Mouse (Mus musculus): ENCODE measurements around the gene Hoxa4.

Hoxa4 gene

DNA sequence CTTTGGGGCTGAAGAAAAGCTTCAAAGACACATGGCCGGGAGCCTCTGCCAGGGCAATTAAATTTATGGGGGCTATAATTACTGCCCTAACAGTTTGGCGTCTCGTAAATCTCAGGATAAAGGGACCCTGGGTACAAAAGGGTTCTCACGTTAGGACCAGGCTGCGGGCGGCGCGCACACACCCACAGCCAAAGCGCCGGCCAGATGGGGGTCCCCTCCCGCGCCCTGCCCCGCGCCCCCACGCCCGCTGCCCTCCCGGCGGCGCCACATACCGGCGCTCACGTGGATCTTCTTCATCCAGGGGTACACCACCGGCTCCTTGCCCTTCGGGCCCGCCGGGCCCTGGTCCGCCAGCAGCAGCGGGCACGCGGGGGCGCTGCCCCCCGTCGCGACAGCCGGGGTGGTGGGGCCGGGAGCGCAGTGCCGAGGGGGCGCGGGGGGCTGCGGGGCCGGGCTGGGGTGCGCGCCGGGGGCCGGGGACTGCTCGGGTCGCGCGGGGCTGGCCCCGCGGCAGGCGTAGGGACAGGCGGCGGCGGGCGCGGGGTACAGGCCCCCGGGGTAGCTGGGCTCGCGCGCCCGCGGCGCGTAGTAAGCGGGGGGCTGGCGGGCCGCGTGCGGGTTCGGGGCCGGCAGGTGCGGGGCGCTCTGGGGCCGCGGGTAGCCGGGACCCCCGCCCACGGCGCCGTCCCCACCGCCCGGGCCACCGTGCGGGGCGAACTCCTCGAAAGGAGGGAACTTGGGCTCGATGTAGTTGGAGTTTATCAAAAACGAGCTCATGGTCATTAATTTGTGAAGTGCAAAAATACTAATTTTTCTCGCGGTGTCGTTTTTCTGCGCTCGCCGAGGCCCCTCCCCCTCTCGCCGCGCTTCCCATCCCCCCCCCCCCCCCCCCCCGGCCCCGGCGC is at the start of gene Hoxa4:
Hoxa4 (minus strand) TSS at position 848 of the 905 bp plus-strand sequence.
- no peak for DNase-seq (ENCODE audit: low spot score)

- DNase-seq (ENCODE audit: low spot score): peak; percentile 7
Measured at GRCm38 (mm10) chr6:52241001-52241621, 49.6 kb upstream of the Hoxa4 start.

GRCm38 (mm10) chr6:52240389-52241000 is 48.9 kb upstream of the Hoxa4 start, which contains the start of gene Hoxa10:
Gene Hoxa10, minus strand, starts transcription at chr6:52240854.
- DNase-seq (ENCODE audit: low spot score): peak; percentile 80

DNA sequence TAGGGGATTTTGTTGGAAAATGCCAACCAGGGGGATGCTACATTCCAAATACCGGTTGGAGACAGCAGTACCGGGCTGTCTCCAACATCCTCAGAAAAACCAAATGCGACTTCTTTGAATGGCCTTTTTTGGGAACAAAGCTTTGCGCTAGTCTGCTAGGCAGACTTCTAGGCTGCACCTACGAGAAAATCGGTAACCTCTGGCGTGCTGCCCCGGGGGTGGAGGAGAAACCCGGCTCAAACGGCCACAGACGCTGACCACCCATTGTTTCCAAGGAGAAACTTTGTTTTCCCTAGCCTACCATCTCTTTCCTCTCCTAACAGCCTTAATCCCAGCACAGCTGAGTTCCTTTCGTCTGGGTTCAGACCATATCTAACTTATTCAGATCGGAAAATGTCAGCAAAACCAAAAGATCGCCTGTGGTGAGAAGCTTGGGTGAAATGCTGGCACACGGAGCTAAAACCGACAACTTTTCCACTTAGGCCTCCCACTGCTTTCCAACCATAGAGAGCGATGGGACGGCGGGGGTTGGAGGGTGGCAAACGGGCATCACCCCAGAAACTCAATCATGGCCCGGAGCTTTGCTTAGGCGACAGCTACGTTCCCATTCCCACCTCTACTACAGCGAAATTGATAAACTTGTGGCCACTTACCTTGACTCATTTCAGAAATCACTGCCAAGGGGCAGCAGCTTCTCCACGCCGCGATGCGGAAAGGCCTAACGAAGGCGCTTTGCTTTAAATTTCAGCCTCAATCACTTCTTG is 48.3 kb upstream of the Hoxa4 start:
- DNase-seq (ENCODE audit: low spot score): peak; percentile 10

- DNase-seq (ENCODE audit: low spot score): peak; percentile 8
Measured at GRCm38 (mm10) chr6:52238976-52239375, 47.4 kb upstream of the Hoxa4 start.

DNA sequence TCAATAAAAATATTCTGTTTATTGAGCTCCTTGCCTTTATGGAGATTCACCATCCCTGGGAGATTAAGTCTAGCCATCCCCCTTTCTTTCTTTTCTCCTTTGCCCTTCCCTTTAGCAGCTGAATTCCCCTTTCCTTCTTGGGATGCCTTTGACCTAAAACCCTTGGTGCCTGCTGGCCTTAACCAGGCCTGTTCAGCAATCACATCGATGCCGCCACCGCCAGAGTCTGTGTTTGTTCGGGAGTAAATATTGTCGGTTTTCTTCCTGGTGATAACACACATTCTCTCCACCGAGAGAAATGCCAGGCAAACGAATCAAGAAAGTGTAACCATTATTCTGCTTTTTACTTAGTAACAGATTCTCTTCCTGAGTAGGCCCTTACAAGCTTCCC is 46.6 kb upstream of the Hoxa4 start:
- DNase-seq (ENCODE audit: low spot score): peak; percentile 5

- peak; percentile 7 for DNase-seq (ENCODE audit: low spot score)
Measured at GRCm38 (mm10) chr6:52237346-52238154, 46.0 kb upstream of the Hoxa4 start.

DNA sequence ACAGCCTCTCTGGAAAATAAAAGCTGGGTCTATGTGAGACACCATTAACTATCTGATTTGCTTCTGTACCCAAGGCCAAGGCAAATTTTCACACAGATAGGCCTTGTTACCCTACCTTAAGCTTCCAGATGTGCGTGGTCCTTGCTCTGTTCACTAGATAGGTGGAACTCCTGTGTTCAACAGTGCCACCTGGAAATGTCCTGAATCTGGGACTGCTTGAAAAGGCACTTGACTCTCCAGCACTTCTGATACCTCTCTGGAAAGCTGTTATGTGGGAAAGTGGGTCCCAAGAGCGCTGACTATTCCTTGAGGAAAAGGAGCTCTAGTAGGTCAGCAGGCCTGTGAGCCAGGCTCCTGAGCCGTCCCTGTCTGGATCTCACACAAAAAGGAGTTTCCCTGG is 45.3 kb upstream of the Hoxa4 start:
- DNase-seq (ENCODE audit: low spot score): no peak

DNA sequence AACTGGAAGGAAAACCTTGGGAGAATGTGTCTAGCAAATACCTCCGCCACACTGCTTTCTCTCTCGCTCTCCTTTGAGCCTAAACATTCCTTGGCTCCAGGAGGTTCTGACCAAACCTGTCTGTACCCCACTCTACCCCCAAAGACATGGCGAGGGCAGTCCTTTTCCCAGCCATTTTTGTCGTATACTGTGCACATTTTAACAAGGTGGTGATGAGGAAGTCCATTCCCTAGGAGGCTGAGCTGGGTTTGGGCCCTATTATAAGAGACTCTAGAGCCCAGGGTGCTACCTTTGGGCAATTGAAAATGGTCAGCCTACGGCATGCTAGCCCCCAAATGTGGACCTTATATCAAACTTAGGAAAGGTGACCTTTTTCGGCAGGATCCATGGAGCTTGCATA is 44.3 kb upstream of the Hoxa4 start:
- no peak for DNase-seq (ENCODE audit: low spot score)

GRCm38 (mm10) chr6:52235267-52235666 is 43.7 kb upstream of the Hoxa4 start:
- DNase-seq (ENCODE audit: low spot score): no peak

GRCm38 (mm10) chr6:52234428-52235140 is 43.0 kb upstream of the Hoxa4 start:
- DNase-seq (ENCODE audit: low spot score): peak; percentile 31

DNA sequence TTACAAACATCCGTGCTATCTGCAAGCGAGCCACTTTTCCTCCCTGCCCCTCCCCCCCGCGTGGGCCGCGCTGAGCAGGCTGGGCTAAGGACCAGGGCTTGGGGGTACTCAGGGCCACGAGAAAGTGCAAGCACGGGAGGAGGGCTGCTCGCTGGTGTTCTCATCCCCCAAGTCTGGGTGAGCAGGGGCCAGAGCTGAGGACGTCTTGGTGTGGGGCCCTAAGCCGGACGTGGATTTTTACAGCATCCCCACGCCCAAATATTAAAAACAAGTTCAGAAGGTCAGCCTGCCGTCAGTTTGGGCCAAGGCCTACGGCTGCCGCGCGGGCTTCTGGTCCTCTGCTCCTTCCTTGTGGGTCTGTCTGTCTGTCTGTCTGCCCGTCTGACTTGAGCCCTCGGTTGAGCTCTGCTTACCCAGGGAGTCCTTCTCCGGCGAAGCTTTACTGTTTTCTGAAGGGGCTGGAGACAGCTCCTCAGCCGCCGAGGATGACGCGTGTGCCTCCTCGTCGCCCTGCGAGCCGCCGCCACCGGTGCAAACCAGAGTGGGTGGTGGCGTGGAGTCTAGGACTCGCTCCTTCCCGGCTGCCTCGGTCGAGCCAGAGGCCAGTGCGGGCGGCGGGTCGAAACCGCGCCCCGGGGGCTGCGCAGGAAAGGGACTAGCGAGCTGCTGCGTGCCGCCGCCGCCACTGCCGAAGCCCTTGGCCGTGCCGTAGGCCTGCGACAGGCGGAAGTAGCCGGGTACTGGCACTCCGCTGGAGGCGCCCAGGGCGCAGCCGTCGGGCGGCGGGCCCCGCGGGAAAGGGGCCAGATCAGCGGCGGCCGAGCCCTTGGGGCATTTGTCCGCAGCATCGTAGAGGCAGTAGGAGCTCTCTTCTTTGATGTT is 42.2 kb upstream of the Hoxa4 start:
- DNase-seq (ENCODE audit: low spot score): peak; percentile 62

DNA sequence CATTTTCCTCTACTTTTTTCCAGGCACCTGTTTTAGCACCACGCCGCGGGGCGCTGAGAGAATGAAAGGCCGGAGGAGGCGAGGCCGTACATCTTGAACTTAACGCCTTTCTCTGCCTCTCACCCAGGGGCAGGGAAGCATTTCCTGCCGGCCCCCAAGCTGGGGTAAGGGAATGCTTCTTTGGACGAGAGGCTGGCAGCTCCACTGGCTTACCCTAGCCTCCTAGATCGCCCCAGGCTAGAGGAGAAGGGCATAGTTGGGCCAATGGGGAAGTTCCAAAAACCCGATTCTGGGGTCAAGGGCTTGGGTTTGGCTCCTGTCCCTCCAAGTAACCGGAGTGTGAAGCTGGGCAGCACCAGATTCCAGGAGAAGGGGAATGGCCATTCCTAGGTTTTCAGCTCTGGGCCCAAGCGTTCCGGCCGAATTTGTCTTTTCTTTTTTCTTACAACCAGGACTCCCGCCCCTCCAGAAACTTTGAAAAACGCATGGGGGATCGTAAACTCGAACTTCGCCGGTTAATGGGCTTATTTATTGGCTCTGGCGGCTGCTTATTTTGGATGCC is 41.5 kb upstream of the Hoxa4 start:
- DNase-seq (ENCODE audit: low spot score): peak; percentile 9

DNA sequence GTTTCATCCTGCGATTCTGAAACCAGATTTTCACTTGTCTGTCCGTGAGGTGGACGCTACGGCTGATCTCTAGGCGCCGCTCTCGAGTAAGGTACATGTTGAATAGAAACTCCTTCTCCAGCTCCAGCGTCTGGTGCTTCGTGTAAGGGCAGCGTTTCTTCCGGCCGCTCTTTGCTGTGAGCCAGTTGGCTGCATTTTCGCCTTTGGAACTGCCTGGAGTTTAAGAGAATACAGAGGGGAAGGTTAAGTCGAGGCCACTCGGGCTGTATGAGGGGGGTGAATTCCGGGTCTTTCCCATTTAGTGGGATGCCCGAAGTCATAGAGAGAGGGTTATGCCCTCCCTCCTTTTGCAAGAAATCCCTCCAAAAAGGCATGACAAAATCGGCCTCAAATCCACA is 41.0 kb upstream of the Hoxa4 start:
- DNase-seq (ENCODE audit: low spot score): peak; percentile 13

GRCm38 (mm10) chr6:52231885-52232567 is 40.5 kb upstream of the Hoxa4 start:
- DNase-seq (ENCODE audit: low spot score): no peak

DNA sequence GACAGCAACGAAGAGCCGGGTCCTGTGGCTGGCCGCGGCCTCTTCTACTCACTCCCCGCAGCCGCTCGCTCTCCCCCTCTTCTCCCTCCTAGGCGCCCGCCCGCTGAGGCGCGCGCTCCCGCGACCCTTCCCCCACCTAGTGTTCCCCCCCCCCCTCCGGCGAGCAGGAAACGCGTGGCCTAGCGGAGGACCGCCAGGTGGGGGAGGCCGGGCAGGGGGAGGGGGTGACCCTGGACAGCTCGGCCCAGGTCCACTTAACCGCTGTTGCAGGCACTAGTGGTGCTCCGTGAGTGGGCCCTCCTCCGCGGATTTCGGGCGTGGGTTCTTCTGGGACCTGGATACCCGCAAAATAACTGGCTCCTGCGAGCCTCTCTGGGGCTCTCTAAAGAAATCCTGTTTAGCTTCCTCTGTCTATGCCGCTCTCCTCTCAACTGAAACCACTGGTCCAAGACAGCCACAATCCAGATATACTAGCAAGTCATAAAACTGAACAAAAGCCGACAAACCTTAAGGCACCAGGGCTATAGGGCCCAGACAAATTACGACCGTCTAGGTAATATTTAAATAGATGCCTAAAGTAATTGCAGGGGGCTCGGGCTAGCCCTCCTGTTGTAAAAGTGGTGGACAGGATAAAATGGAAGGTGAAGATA is 39.1 kb upstream of the Hoxa4 start, which contains the start of gene Hoxa9:
Hoxa9 (minus strand) TSS at position 574 of the 650 bp plus-strand sequence.
- DNase-seq (ENCODE audit: low spot score): no peak

DNA sequence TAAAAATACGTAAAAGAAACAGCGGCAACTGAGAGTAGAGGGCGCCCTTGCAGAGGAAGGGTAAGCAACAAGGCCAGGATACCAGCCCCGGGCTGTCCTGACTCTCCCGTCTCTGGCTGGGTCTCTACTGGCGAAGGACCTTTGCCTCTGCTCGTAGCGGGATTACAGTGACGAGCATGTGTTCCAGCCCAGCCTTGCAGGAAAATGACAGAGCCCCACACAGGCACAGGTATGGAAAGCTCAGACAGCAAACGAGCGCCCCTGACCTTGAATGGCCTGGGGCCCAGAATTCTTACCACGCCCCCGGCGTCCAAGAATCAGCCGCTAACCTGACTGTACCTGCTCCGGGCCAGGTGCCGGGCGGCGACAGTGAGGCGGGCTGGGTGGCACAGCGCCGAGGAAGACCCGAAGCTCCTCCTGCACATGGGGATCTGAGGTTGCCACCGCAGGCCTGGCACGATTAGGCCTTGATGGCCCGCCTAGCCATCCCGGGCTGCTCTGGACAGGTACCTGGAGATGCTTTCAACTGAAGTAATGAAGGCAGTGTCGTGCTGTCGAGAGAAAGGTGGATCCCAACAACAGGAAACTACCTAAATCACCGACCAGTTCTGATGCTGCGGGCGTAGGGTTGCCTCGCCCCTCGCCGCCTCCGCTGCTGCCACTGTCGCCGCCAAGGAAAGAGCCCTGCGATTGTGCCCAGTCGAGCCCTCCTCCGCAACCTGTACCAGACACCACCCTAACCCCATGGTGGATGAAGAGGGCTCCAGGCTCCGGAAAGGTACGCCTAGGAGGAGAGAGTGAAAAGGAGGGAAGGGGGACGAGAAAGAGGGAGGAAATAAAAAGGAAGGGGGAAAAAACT is 38.2 kb upstream of the Hoxa4 start:
- no peak for DNase-seq (ENCODE audit: low spot score)

Data from urinary bladder, postnatal 10 days (tissue).